18 mouse cellular contexts compared by ENCODE assay signal in genomic region chr8:55073481-55073880, GRCm38 (mm10).
A peak's percentile ranks its signal among the peaks of the same experiment; 100 is the strongest.
DNase-seq lines count a peak whose midpoint lies in the region; TF ChIP-seq lines count a peak whose summit lies in the region.
"Had no signal": no experiment of that assay in that cellular context is flagged by ENCODE, and none has a peak within 500 bp of the region (broad histone marks: within the 10 kb centered on the region; RNA-seq: fewer than 3 reads in every experiment).

No protein-coding gene starts in this region.

- DNase-seq in cerebellum, adult 11-12 months, result peak; percentile 30
- no peak for DNase-seq in cerebellum, postnatal 4 days (ENCODE audit: low spot score in 2 of 2)
- peak; percentile 3 for DNase-seq in gastrocnemius, postnatal 10 days
- no peak for DNase-seq in gastrocnemius, postnatal 36 days
- DNase-seq in layer of hippocampus, adult 9-11 months, result peak; percentile 12
- DNase-seq in layer of hippocampus, adult 2 months (ENCODE audit: low spot score in 2 of 2), result no peak
- DNase-seq in right cerebral cortex, postnatal 4 days, result peak; percentile 34
- no peak for DNase-seq in right cerebral cortex, adult 18-20 months
- DNase-seq: adrenal gland, adult 8-10 months; gastrocnemius, postnatal 14 days; heart, postnatal 36 days; kidney, adult 2 months; liver, postnatal 0 days; thymus, postnatal 36 days had no signal

- H3K4me3 ChIP-seq in layer of hippocampus, adult 2 months, result no peak overlapping the region
- H3K4me3 ChIP-seq: embryonic facial prominence, embryonic 15.5 days; limb, embryonic 12.5 days had no signal

- TF ChIP-seq CTCF in layer of hippocampus, adult 2 months (conservative IDR thresholded peaks at IDR 0.05), result no peak

- no peak overlapping the region for H3K27ac ChIP-seq in layer of hippocampus, adult 2 months
- H3K27ac ChIP-seq: embryonic facial prominence, embryonic 15.5 days; hindbrain, embryonic 14.5 days; kidney, postnatal 0 days; limb, embryonic 12.5 days had no signal

- intact Hi-C loops in gastrocnemius, postnatal 36 days (cut with DNase I), result no loop called here

Comparison
In these comparisons a context has a peak if more than half of its experiments do, and no peak if none do; other contexts are left out.
1. DNase-seq: peak in cerebellum, adult 11-12 months (single experiment), gastrocnemius, postnatal 10 days (single experiment), layer of hippocampus, adult 9-11 months (single experiment) and right cerebral cortex, postnatal 4 days (single experiment); none in cerebellum, postnatal 4 days (0 of 2), gastrocnemius, postnatal 36 days (0 of 2), layer of hippocampus, adult 2 months (0 of 2) and right cerebral cortex, adult 18-20 months (single experiment).